Mouse (Mus musculus) layer of hippocampus, postnatal 14 days (tissue): Measurements from ENCODE around the gene Limk2. TPM values are rescaled to one million over a fixed set of nuclear protein-coding genes. Genes with fewer than 3 reads are reported as not detected.

ENCODE experiments used
- DNase-seq, 2 experiments: peaks; one replicate each; pipeline ENCODE4 v3.0.0; 2021 to 2022; ENCODE audit warnings: low spot score in 2 of 2, mixed read lengths in 1 of 2
- total RNA-seq, 2 experiments: library from RNA; stranded (reverse); gene quantifications; 2 replicates each; pipeline ENCODE4 v1.2.3; 2021

Gene Limk2
- total RNA-seq, 2 experiments from 2014 or later, result 98.7 to 113 TPM

DNA sequence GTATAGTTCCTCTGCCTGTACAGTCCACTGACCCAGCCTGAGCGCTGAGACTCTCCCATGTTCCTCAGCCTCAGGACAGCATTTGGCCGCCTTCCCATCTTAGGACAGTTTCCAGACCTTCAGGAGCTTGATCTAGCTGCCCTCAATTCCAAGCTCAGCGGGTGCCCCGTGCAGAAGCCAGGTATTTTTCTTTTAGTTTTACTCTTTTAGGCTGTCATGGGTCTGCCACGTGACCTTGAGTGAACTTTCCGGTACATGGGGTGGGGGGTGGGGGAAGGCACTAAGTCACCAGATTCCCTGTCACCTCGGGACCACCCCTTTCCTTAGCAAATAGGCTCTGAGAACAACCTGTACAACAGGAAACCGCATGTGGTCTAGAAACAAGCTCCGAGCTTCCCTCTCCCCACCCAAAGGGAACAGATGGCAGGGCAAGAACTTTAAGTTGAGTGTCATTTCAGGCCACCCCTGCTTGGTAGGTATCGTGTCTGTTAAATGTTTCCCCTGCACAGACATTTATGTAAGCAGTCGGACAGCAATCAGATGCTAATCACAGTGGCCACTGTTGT is 73.3 kb downstream of the Limk2 start:
- no peak for DNase-seq

DNA sequence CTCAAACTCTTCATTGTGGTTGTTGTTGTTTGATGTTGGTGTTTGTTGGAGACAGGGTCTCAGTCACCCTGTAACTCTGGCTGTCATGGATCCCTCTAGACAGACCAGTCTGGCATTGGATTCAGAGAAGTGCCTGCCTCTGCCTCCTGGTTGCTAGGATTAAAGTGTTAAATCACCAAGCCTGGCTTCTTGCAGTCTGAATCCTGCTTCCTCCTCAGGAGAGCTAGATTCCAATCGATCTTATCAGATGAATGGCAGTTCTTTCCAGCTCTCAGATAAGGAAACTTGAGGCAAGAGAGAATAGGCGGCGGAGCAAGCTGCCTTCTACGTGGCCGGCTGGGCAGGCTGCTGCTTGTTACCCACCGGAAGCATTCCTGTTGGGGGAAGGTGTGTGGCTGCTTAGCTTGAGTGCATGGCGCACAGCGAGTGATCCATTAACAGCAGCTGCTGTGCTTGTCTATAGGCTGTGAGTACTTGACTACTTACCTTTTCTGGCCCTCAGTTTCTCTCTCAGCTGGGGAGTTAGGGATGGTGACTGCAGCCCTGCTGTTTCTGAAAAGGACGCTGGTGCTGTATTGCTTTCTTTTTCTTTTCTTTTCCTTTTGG is 74.2 kb downstream of the Limk2 start:
- DNase-seq, result no peak

DNA sequence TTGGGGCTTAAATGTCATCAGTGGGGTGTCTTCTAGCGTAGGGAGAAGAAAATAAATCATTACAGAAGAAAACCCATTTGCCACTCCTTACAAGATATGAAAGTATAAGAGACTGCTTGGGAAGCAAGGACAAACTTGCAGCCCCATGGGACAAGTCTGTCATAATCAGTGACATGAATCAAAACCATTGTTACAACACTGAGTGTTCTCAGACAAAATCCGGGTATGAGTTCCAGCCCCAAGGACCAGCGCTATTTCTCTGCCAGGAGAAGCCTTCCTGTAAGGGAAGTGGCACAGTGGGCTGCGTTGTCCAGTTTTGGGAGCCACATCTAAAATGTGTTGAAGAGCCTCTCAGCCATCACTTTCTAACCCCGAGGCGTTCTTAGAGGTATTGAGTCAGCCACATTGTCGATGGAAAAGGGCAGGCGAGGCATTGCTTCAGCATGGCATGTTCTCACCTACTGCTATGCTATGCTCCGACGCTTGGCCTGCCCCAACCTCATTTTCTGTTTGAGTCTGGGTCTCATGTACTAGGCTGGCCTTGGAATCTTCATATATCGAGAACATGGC is 74.8 kb downstream of the Limk2 start:
- DNase-seq, result no peak

DNA sequence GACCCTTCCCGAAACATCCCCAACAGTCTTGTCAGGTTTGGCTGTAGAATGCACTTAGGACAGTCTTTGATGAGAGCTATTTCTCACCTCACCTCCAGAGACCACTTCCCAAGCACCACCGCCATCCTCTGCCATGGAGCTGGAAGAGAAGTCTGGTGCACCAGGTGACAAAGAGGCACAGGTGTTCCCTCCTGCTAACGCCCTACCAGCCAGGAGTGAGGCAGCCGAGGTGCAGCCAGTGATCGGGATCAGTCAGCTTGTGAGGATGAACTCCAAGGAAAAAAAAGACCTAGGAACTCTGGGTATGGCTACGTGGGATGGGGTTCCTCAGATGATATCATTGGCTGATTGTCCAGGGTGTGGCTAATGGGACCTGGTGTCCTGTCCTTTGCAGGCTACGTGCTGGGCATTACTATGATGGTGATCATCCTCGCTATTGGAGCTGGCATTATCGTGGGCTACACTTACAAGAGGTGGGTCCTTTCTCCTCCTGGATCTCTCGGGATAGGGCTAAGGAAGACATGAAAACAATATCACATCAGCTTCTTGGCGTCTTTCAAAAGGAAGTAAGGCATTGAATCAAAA is 75.8 kb downstream of the Limk2 start:
- no peak for DNase-seq

DNA sequence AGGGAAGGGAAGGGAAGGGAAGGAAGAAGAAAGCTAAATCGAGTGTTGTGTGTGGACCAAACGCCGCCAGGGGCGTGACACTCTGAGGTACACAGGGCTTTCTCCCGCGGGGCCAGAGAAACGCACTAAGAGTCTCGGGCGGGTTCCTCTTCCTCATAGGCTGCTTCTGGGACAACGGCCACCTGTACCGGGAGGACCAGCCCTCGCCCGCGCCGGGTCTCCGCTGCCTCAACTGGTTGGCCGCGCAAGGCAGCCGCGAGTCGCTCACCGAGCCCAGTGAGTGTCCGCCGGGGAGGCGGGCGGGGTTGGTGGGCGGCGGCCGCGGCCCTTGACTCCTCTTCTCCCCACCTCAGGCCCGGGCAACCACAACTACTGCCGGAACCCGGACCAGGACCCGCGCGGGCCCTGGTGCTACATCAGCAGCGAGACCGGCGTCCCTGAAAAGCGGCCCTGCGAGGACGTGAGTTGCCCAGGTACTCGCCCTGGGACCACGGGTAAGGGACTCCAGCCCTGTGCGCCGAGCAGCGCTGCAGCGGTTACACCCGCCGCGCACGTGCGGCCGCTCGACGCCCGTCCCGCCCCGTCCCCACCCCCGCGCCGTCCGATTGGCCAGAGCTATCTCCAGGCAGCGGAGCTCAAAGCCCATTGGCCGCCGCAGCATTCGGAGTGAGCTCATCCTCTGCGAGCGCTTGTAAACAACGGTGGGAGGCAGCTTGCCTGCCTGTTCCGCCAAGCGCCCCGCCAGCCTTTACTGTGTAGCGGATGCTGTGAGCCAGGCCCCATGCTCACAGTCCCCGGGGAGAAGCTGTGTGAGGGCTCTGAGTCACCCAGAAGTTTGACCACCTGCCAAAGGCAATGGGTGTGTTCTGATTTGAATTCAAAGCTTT is 77.0 kb downstream of the Limk2 start:
- DNase-seq, result peak; percentile 88 to 95

DNA sequence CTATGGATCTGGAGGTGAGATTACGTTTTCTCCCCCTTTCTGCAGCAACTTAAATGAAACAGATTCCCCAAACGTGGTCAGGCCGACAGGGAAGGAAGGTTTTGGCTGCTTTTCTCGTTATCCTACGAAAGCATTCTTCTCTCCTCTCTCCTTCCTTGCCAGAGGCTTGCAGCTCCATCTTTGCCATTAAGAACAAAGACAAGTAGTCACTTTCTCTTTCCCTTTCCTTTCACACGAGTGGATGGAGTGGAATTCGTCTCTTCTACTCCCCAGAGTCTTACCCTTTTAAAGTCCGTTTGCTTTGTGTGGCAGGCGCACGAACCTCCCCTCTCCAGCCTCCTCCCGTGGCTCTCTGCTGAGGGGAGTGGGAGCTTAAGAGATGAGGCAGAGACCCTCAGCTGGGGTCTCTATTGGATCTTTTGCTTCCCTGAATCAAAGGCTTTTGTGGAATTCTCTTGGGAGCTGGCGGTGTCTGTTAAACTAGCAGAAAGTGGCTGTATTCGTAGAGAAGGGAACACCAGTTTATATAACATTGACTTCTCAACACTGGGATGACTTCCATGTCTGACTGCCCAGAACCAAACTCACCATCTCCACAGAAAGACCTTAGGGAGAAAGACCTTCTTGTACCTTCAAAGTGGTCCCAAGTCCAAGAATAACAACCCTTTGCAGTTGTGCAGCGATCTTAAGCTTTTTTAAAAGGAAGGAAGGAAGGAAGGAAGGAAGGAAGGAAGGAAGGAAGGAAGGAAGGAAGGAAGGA is 77.8 kb downstream of the Limk2 start:
- DNase-seq, result no peak

DNA sequence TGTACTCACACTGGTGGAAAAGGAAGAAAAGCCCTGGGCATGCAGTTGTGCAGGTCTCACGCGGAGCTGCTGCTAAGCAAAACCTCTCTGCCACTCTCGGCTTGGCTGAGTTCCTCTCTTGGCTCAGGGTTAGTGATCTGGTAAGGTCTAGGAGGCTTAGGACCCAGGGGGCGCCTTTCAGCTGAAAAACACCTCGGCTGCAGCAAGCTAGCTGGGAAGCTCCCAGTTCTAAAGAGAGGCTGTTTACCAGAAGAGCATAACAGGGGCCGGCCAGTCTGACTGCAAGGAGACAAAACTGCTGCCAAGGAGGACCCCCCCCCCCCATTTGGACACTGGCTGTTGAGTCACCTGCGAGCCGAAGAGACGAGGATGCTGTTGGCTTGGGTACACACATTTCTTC is 78.4 kb downstream of the Limk2 start:
- DNase-seq, result peak; percentile 85 to 94

DNA sequence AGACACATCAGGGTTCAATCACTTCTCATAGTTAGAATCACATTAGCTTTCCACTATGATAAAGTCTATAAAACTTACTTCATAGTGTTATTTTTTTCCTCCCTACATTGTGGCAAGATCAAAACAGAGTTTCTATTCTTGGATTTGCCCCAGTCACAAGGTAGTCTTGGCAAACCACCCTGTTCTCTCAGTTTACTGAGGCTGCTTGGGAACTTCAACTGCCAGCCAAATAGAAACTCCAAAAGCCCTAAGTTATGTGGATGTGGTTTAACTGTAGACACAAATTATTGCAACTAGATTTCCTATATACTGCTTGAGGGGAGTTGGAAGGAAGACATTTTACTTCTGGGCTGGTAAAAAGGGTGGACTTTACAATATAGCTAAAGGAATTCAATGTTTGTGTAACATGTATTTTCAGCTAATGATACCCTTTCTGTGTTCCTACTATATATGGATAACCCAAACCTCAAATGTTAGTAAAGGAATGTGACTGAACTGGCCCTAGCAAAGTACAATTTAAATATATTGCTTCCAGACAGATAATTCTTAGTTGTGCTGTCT is 79.0 kb downstream of the Limk2 start, which contains the start of gene Pik3ip1:
TSS of gene Pik3ip1 (plus strand) at position 511 of the 561 bp plus-strand sequence.
- peak in 1 of 2 experiments; percentile 57 for DNase-seq

DNA sequence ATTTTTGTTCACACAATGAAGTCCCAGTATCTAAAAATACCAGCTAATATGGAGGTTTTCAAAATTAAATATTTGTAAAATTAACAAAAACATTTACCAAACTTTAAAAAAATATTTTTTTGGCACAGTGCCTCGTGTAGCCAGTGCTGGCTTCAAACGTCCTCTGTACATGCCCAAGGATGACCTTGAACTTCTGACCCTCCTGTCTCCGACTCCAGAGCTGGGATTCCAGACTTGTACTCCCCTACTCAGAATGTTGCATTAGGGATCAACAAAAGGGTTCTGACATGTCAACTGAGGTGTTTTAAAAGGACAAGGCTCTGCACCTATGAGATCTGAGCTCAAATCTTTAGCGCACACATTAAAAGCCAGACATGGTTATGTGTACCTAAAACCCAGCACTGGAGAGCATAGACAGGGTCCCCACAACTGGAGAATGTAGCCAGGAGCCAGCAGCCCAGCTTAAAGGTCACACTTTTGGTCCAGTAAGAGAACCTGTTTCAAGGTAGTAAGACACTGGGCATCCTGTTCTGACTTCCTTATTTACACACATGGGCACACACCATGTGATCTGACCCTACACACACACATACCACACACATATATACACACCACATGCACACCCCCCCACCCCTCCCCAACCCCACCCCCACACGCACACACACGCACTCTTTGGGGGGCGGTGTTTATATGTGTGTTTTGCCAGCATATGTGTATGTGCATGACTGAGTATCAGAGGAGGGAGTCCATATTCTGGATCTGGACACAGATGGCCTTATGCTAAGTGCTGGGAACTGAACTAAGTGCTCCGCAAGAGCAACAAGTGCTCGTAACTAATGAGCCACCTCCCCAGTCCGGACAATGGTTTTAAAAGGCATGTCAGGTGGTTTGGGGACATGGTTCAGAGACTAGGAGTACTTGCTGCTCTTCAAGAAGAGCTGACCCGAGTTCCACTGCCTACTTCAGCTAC is 79.9 kb downstream of the Limk2 start:
- DNase-seq, result no peak

DNA sequence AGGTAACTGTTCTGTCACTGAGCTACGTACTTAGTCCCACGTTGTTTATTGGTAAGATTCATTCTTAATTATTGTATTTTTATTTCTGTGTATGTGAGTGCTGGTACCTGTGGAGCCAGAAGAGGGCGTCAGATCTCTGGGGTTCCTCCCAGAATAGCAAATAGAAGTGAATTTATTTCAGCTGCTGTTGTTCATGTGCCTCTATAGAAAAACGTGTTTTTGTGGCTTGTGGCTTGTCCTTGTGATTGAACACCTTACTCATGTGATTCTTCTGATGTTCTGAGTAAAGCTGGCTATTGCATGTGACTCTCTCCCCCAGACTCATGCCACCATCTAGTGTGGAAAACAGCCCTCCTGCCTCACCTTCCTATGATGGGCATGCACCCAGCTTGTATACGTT is 80.7 kb downstream of the Limk2 start:
- DNase-seq, result no peak

DNA sequence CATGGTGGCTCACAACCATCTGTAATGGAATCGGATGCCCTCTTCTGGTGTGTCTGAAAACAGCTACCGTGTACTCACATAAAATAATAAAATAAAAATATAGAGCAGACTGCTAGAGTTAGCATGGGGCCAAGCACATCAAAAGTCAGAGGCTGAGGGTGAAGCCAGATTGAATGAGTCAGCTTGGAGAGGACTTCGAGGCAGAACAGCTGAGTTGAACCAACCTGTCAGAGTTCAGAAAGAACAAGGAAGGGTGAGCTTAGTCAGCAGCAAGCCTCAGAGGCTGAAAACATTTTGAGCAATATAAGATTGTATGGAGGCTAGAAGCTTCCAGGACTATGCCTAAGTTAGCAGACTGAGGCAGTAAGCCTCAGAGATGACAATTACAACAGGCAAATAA is 90.7 kb downstream of the Limk2 start:
- no peak for DNase-seq

DNA sequence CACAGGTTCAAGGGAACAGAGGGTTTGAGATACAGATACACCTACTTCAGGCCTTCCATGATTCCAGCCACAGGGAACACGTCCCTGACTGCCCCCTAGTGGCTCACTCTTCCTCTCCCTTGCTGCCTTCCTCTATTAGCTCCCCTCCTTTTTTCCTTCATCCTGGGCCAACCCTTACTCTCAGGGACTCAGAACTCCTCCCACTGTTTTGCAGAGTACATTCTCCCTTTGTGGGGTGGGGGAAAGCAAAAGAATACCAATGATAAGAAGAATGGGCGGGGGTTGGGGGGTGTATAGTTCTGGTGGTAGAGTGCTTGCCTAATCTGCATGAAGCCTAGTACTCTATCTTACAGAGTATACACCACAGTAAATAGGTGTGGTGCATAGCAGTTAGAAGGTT is 94.8 kb downstream of the Limk2 start:
- peak in 1 of 2 experiments; percentile 58 for DNase-seq

DNA sequence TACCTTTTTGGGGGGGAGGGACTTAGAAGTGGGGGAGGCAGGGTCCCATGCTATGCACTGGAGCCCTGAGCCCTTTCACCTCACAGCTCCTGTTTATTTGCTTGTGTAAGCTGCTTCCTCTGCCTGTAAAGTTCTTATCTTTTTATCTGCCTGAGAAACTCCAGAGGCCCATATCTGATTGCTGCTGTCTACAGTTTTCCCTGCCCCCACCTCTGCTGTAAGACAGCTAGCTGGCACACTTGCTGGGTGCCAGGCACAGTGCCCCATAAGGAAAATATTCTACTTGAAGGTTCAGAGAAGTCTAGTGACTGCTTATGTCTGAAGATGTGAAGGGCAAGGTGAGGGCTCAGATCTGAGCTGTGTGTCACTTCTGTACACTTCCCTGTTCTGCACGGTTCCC is 95.7 kb downstream of the Limk2 start:
- no peak for DNase-seq

DNA sequence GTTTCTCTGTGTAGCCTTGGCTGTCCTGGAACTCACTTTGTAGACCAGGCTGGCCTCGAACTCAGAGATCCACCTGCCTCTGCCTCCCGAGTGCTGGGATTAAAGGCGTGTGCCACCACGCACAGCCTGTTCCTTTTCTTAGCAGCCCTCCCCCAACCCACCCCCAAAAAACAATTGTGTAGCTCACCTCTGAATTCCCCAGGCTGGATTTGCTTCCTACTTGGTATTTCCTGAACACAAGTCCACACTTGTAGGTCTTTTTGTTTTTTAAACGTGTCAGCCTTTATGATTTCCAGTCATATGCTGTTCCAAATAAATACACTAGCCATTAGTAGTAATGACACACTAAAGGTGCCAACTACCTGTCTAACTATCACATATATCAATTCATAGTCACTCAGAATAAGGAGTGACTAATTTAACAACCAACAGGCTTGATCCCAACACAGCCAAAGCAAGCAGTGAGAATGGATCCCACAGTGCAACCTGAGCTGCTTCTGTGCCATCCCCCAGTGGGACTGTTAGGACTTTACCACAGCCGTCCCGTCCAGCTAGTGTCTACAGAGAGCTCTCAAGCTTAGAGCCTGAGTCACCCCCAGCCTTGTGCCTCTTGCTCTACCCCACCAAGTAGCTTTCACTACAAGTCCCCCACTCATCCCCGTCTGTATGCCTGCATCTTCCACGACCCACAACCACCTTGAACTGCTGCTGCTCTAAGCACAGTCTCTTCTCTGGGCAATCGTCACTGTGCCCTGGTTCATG is 97.2 kb downstream of the Limk2 start:
- no peak for DNase-seq

DNA sequence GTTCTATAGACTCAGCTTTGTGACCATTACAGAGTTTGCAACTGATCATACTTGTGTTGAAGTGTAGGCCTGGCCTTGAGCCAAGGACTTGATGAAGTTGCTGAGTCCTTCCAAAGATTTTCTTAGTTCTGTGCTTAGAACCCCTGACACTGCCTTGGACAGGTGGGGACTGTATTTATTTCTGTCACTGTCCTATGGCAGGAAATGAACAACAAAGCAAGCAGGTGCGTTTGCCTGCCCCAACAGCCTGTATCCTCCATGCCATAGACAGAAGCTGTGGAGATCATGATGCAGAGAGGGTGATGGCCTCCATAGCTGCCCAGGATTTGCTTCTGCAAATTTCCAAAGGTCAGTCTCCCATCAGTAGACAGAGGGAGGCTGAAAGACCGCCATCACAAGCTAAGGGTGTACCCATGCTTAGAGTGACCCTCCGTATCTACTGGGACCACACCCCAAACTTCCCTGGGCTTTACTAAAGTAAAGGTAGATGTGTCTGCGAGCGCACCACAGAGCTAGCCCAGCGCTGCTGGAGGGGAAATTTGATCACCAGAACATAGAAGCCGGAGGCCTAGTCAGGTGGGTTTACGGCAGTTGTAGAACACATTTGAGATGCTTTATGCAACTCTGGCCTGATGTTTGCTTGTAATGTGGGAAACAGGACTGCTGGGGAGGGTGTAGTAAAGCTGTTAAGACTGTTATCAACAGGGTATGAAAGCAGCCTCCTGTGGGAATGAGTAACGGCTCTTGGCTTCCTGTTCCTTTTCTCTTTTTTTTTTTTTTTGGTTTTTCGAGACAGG is 98.0 kb downstream of the Limk2 start:
- no peak for DNase-seq

DNA sequence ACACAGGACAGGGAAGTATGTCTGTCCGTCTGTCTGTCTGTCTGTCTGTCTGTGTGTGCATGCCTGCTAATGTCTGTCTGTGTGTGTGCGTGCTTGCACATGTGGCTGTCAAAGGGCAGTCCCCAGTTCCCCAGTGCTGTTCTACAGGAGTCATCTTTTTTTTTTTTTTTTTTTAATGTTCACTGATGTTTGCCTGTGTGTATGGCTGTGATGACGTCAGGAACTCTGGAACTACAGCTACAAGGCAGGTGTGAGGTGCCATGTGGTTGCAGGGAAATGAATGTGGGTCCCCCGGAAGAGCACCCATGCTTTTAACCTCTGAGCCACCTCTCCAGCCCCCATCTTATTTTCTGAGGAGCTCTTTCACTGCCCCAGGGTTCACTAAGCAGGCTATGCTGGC is 99.1 kb downstream of the Limk2 start:
- DNase-seq, result no peak

DNA sequence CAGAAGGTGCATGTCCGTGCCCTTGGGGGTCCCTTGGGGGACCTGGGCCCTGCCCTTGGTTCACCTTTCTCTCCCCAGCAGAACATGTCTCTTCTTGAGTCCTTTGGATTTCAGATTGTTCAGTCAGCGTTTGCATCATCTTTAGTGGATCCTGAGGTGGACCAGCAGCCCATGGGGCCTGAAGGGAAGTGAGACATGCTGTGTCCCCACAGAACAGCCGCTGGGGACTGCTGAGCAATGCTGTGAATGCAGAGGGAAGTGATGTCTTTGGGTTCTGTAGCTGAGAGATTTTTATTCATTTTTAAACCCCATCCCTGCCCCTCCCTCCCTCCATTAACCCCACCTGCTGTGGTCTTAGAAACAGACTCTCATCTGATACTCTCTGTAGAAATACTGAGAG is 101.1 kb downstream of the Limk2 start:
- no peak for DNase-seq

DNA sequence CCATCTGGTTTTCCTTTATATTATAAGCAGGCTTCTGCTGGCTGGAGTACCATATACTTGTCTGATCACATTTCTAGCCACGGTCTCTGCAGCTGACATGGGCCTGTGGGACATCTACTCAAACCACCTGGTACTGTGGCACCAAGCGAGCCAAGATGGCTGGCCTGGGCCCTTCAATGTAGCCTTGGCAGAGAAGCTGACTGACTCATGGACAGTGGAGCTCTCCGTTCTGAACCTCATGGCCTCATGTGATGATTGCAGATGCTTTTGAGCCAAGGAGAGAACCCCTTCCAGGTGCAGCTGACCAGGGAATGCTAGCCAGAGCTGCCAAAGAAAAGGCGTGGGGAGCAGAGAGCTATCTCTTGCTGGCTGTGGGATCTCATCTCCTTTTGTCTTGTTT is 103.2 kb downstream of the Limk2 start:
- no peak for DNase-seq
